Mouse (Mus musculus) heart, postnatal 14 days (tissue): ENCODE results near the gene Gm8220. TPM values are rescaled to one million over a fixed set of nuclear protein-coding genes. Genes with fewer than 3 reads are reported as not detected.
"Not testable (repeated sequence)": the region's sequence is repeated elsewhere in the genome, so short reads cannot be mapped to it uniquely, and the experiment has no call there.

Experiments used
- DNase-seq, 2 experiments: peaks; one replicate each; pipeline ENCODE4 v3.0.0; 2021 to 2022
- intact Hi-C: fragments of 180-260 bp; cut with DNase I; formaldehyde crosslinking; loops from one replicate; pipeline ENCODE4 v1.15.1; 2025
- long read RNA-seq, 2 experiments: library from polyadenylated mRNA; stranded (forward); transcript quantifications; one replicate each; pipeline ENCODE4 v2.0.0; 2021
- total RNA-seq, 2 experiments: library from RNA; stranded (reverse); gene quantifications; 2 replicates each; pipeline ENCODE4 v1.2.3; 2021

Gene Gm8220
- not detected for total RNA-seq
- long read RNA-seq, experiment 1, result 0 reads
- long read RNA-seq, experiment 2, result 0 reads

- DNase-seq, intact Hi-C loops: not testable (repeated sequence)
These were observed at the start of gene Gm8220 for GRCm38 (mm10) chr14:44285280-44285679. Gene Gm8220, plus strand, starts transcription at chr14:44285580.

- intact Hi-C loops, result no loop called here
- DNase-seq, result no peak
These were observed 37.3 kb upstream of the Gm8220 start for GRCm38 (mm10) chr14:44248039-44248438.

- not testable (repeated sequence) for DNase-seq
These were observed 26.7 kb downstream of the Gm8220 start for GRCm38 (mm10) chr14:44312049-44312448.

GRCm38 (mm10) chr14:44338484-44338883 is 53.1 kb downstream of the Gm8220 start, which contains the start of gene Gm5930:
Gene Gm5930, minus strand, starts transcription at chr14:44338584.
- intact Hi-C loops, DNase-seq: not testable (repeated sequence)

More at GRCm38 (mm10) chr14:44312049-44312448, 26.7 kb downstream of the Gm8220 start:
- intact Hi-C loops, result not testable (repeated sequence)

Other genes with a start within 250 kb of the Gm8220 start
- gene Ear2, start 182.9 kb upstream of the Gm8220 start, total RNA-seq, result 1 to 10 TPM in 1 of 2 experiments, under 1 TPM in 1; 0.63 to 1.2 TPM
- not detected for gene Gm3327, start 161.7 kb upstream of the Gm8220 start, total RNA-seq
- gene Gm8212, start 87.9 kb upstream of the Gm8220 start, total RNA-seq, result not detected
- not detected for gene 4930503E14Rik, start 72.3 kb upstream of the Gm8220 start, total RNA-seq
- not detected for gene Gm5930, start 53.0 kb downstream of the Gm8220 start, total RNA-seq
- not detected for gene Gm8229, start 79.8 kb downstream of the Gm8220 start, total RNA-seq
- not detected for gene Gm3371, start 125.1 kb downstream of the Gm8220 start, total RNA-seq
- not detected for gene Gm8232, start 148.1 kb downstream of the Gm8220 start, total RNA-seq
- gene BC061237, start 206.9 kb downstream of the Gm8220 start, total RNA-seq, result not detected
- not detected for gene Gm17093, start 232.7 kb downstream of the Gm8220 start, total RNA-seq